Mouse (Mus musculus) kidney, adult 2 months (tissue): ENCODE data around the gene Galnt7. TPM values are rescaled to one million over a fixed set of nuclear protein-coding genes. Genes with fewer than 3 reads are reported as not detected.

ENCODE experiments used
- DNase-seq: peaks from one replicate; pipeline ENCODE4 v3.0.0; 2021
- H3K27ac ChIP-seq: fragments of 200-500 bp; 2 replicates; pipeline ENCODE4 v1.5.1; 2012; ENCODE audit warnings: low read depth, low read length, control low read depth, inconsistent platforms; ENCODE audit not compliant: insufficient read depth
- H3K27me3 ChIP-seq: fragments of 200-500 bp; replicated peaks from 2 replicates; pipeline ENCODE4 v1.6.1; 2012; ENCODE audit warnings: mild to moderate bottlenecking, moderate library complexity, low read length, inconsistent platforms; ENCODE audit not compliant: control insufficient read depth, insufficient read depth
- H3K36me3 ChIP-seq: fragments of 200-500 bp; 2 replicates; pipeline ENCODE4 v1.6.1; 2012; ENCODE audit warnings: mild to moderate bottlenecking, moderate library complexity, low read length, inconsistent platforms; ENCODE audit not compliant: control insufficient read depth, insufficient read depth
- H3K4me1 ChIP-seq: fragments of 200-500 bp; 2 replicates; pipeline ENCODE4 v1.6.1; 2011; ENCODE audit warnings: low read length; ENCODE audit not compliant: control insufficient read depth, insufficient read depth
- H3K4me3 ChIP-seq: fragments of 200-500 bp; 2 replicates; pipeline ENCODE4 v1.5.1; 2011; ENCODE audit warnings: mild to moderate bottlenecking, low read depth, low read length, control low read depth; ENCODE audit not compliant: insufficient read depth
- CTCF ChIP-seq: fragments of 200-500 bp; conservative IDR thresholded peaks from 2 replicates; pipeline ENCODE4 v1.5.1; 2011; ENCODE audit warnings: low read depth, mild to moderate bottlenecking, control low read depth, low read length, moderate library complexity, mixed read lengths; ENCODE audit not compliant: insufficient read depth, insufficient read length
- POLR2A ChIP-seq: fragments of 200-500 bp; IDR thresholded peaks from one replicate; pipeline ENCODE4 v1.6.1; 2011; ENCODE audit warnings: low read depth, low read length, control low read depth
- WGBS: fragments of 180-500 bp; shearing (Covaris S2); methylation state at CpG from one replicate; pipeline ENCODE4 v1.1.7; 2018; 5-methylcytosine and 5-hydroxymethylcytosine counted together
- polyA plus RNA-seq: library from polyadenylated mRNA; depleted of rRNA; stranded (reverse); fragments of >200 nt; gene quantifications from 2 replicates; pipeline ENCODE4 v1.2.3, GENCODE M21; 2012

Gene Galnt7
- polyA plus RNA-seq, 1 experiment, result 2.7 TPM

DNA sequence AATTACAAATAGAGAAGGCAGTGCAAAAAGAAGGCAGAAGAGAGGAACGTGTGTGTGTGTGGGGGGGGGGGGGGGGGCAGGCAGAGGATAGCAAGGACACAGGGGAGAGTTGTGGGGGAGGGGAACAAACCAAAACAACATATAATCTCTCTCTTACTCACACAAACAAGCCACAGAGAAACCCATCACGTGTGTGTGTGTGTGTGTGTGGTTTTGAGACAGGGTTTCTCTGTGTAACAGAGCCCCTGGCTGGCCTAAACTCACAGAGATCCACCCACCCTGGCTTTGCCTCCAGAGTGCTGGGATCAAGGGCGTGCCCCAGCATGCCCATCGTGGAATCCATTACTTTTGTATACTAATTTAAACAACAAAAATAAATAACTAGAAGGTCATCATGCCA is 66.2 kb downstream of the Galnt7 start:
- Histone ChIP-seq H3K4me3 (no peak overlapping the region), H3K36me3 (no peaks in the 10 kb centered on the region), H3K27ac (no peak overlapping the region), H3K27me3 (no peaks in the 10 kb centered on the region), H3K4me1 (0 out of 2 replicates have a peak, but pooled peaks cover 3% of the 10 kb centered on the region)
- 61% methylated on average over 3 of the region's 4 CpGs for WGBS
- TF ChIP-seq CTCF (no peak), POLR2A (no peak)
- no peak for DNase-seq

- TF ChIP-seq POLR2A, result no peak
- TF ChIP-seq CTCF, result no peak
- WGBS, result 81% methylated on average over 3 of the region's 3 CpGs
- Histone ChIP-seq H3K27me3 (no peaks in the 10 kb centered on the region), H3K27ac (no peak overlapping the region), H3K4me1 (0 out of 2 replicates have a peak, but pooled peaks cover 3% of the 10 kb centered on the region), H3K4me3 (no peak overlapping the region), H3K36me3 (no peaks in the 10 kb centered on the region)
- DNase-seq, result no peak
These were observed 67.0 kb downstream of the Galnt7 start for GRCm38 (mm10) chr8:57585831-57586230.

GRCm38 (mm10) chr8:57585128-57585442 is 67.7 kb downstream of the Galnt7 start:
- DNase-seq, result no peak

DNA sequence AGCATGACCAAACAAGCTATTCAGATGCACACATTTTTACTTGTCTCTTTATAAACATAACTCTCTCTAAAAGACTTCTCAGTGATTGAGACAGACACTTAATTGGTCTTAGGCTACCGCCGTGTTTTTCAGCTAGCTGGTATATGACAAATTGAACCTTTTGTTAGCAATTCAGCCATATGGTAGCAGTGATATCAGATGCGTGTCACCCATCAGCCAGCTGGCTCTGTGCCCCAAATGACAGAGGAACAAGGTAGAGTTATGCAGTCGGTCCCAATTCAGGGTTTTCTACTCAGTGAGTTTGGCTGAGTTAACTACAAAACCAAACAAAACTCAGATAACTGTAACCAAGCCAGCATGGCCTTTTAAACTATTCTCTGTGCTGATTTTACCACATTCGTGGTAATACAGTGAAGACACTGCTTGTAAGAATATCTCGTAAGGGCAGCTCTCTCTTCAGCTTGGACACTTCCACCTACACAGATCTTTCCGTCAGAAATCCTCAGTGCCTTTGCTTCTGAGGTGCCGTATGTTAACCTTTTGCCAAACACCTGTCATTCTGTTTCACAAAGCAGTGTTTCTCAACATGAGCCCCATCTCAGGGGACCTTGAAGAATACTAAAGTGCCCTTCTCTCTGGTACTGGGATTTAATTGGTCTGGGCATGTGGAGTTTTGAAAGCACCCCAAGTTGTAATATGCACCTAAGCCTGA is 68.3 kb downstream of the Galnt7 start:
- TF ChIP-seq POLR2A (no peak), CTCF (no peak)
- WGBS, result 80% methylated on average over 8 of the region's 8 CpGs
- DNase-seq, result no peak

More at GRCm38 (mm10) chr8:57585128-57585442, 67.7 kb downstream of the Galnt7 start:
- H3K36me3 ChIP-seq, result no peaks in the 10 kb centered on the region
- WGBS, result 78% methylated on average over 5 of the region's 5 CpGs
- TF ChIP-seq CTCF (no peak), POLR2A (no peak)
- 0 out of 2 replicates have a peak, but pooled peaks cover 3% of the 10 kb centered on the region for H3K4me1 ChIP-seq
- H3K4me3 ChIP-seq, result no peak overlapping the region
- H3K27ac ChIP-seq, result no peak overlapping the region
- H3K27me3 ChIP-seq, result no peaks in the 10 kb centered on the region

GRCm38 (mm10) chr8:57579845-57580244 is 73.0 kb downstream of the Galnt7 start:
- no peak for TF ChIP-seq POLR2A
- TF ChIP-seq CTCF, result no peak
- WGBS, result 73% methylated on average over 6 of the region's 6 CpGs
- H3K36me3 ChIP-seq, result no peaks in the 10 kb centered on the region
- no peak overlapping the region for H3K27ac ChIP-seq
- DNase-seq, result no peak
- no peaks in the 10 kb centered on the region for H3K27me3 ChIP-seq
- no peaks in the 10 kb centered on the region for H3K4me1 ChIP-seq
- H3K4me3 ChIP-seq, result no peak overlapping the region

More for the DNA sequence above, 68.3 kb downstream of the Galnt7 start:
- H3K27ac ChIP-seq, result no peak overlapping the region
- 0 out of 2 replicates have a peak, but pooled peaks cover 3% of the 10 kb centered on the region for H3K4me1 ChIP-seq
- no peak overlapping the region for H3K4me3 ChIP-seq
- no peaks in the 10 kb centered on the region for H3K27me3 ChIP-seq
- H3K36me3 ChIP-seq, result no peaks in the 10 kb centered on the region

- no peak for DNase-seq
- Histone ChIP-seq H3K27me3 (no peaks in the 10 kb centered on the region), H3K36me3 (no peaks in the 10 kb centered on the region), H3K27ac (no peak overlapping the region), H3K4me1 (no peaks in the 10 kb centered on the region), H3K4me3 (no peak overlapping the region)
- TF ChIP-seq POLR2A (no peak), CTCF (no peak)
- WGBS, result 80% methylated on average over 5 of the region's 5 CpGs
These were observed 75.5 kb downstream of the Galnt7 start for GRCm38 (mm10) chr8:57577301-57577700.

DNA sequence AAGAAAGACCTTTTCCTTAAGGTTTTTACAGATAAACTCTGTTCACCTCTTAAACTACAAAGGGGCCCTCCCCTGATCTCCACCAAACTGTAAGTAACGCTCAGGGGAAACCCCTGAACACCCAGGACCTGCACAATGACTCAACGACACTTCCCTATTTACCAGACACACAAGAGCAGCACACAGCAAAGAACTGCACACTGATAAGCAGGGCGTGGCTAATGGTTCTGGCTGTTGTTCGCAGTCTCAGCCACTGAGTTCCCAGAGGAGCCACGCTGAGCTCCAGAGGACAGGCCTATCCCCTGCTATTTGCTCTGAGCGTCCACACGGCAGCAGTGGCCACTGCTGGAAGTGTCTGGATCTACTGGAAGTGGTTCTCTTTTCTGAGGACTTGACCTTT is 76.6 kb downstream of the Galnt7 start:
- H3K27me3 ChIP-seq, result no peaks in the 10 kb centered on the region
- H3K4me3 ChIP-seq, result no peak overlapping the region
- TF ChIP-seq POLR2A, result no peak
- 0 out of 2 replicates have a peak, but pooled peaks have one; percentile 18 for TF ChIP-seq CTCF
- no peaks in the 10 kb centered on the region for H3K36me3 ChIP-seq
- peak; percentile 28 for DNase-seq
- no peak overlapping the region for H3K27ac ChIP-seq
- WGBS, result 54% methylated on average over 7 of the region's 7 CpGs
- H3K4me1 ChIP-seq, result no peaks in the 10 kb centered on the region
